Mouse (Mus musculus): ENCODE measurements around the gene Pigw. TPM values are rescaled to one million over a fixed set of nuclear protein-coding genes. Genes with fewer than 3 reads are reported as not detected.
"Not testable (repeated sequence)": the region's sequence is repeated elsewhere in the genome, so short reads cannot be mapped to it uniquely, and the experiment has no call there.

The Pigw gene
- polyA plus RNA-seq, 1 experiment from 2014 or later = 3.1 TPM

DNA sequence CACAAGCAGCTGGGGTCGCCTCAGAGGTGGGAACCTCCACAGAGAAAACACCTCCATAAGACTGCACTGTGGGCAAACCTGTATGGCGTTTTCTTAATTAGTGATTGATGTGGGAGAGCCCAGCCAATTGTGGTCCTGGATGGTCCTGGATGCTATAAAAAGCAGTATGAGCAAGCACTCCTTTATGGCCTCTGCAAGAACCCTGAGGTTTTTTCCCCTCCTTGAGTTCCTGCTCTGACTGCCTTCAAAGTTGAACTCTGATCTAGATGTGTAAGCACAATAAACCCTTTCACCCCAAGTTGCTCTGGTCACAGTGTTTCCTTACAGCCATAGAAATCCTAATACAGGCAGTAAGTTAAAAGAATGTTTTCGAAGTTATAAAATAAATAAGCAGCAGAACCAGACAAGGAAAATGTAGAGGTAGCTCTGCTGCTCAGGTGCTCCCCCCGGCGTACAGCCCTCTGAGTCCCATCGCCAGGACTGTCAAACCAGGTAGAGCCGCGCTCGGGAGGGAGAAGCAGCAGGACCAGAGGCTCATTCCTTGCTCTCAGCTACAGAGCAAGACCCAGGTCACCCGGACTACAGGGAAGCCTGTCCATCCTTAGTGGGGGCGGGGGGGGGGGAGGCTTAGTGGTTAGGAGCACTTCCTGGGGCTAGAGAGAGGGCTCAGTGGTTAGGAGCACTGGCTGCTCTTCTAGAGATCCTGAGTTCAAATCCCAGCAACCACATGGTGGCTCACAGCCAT lies 6.9 kb upstream of the Pigw start:
- DNase-seq (ENCODE audit: low spot score) = no peak
- no peak overlapping the region for H3K27ac ChIP-seq (replicated peaks; ENCODE audit: low read depth, low read length)
- 88% methylated on average over 11 of the region's 11 CpGs for WGBS
- no peak for ATAC-seq (ENCODE audit: insufficient number of reproducible peaks, low FRiP score, low TSS enrichment, low read depth)
- no peak overlapping the region for H3K4me2 ChIP-seq (ENCODE audit: low read depth, severe bottlenecking)
- H3K9me3 ChIP-seq (ENCODE audit: control insufficient read depth, low read length) = no peaks in the 10 kb centered on the region
- H3K9ac ChIP-seq (ENCODE audit: low read length) = no peak overlapping the region
- H3K27me3 ChIP-seq (ENCODE audit: control insufficient read depth, insufficient read depth, low read length) = no peaks in the 10 kb centered on the region
- H3K4me3 ChIP-seq (ENCODE audit: low read depth, low read length) = no peak overlapping the region
- peaks cover 12% of the 10 kb centered on the region for H3K36me3 ChIP-seq (ENCODE audit: control insufficient read depth, insufficient read depth, low read length)
- H3K4me1 ChIP-seq (ENCODE audit: control insufficient read depth, insufficient read depth, low read length) = no peaks in the 10 kb centered on the region

DNA sequence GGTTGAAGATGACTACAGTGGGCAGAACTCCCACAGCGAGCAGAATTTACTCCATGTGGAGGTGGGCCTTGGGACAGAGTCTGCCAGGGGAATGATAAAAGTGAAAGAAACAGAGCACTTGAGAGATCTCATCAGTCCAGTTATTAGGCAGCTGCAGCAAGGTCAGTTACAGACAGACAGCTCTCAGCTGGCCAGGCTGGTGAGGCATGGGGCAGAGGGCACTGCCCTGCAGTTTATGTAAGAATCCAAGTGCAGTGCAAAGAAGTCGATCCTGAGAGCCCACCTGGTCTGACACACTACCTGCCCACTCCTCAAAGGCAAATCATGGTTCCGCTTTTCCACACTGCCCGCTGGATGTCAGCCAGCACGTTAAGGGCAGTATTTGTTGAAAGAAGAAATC lies 6.2 kb upstream of the Pigw start:
- no peak overlapping the region for H3K27ac ChIP-seq (replicated peaks; ENCODE audit: low read depth, low read length)
- H3K9ac ChIP-seq (ENCODE audit: low read length) = no peak overlapping the region
- no peak for DNase-seq (ENCODE audit: low spot score)
- H3K27me3 ChIP-seq (ENCODE audit: control insufficient read depth, insufficient read depth, low read length) = no peaks in the 10 kb centered on the region
- 93% methylated on average over 5 of the region's 5 CpGs for WGBS
- H3K4me1 ChIP-seq (ENCODE audit: control insufficient read depth, insufficient read depth, low read length) = peaks cover 3% of the 10 kb centered on the region; the same call in 1 of the 2 replicates
- no peak overlapping the region for H3K4me2 ChIP-seq (ENCODE audit: low read depth, severe bottlenecking)
- peaks cover 12% of the 10 kb centered on the region for H3K36me3 ChIP-seq (ENCODE audit: control insufficient read depth, insufficient read depth, low read length)
- H3K9me3 ChIP-seq (ENCODE audit: control insufficient read depth, low read length) = no peaks in the 10 kb centered on the region
- no peak overlapping the region for H3K4me3 ChIP-seq (ENCODE audit: low read depth, low read length)
- no peak for ATAC-seq (ENCODE audit: insufficient number of reproducible peaks, low FRiP score, low TSS enrichment, low read depth)

DNA sequence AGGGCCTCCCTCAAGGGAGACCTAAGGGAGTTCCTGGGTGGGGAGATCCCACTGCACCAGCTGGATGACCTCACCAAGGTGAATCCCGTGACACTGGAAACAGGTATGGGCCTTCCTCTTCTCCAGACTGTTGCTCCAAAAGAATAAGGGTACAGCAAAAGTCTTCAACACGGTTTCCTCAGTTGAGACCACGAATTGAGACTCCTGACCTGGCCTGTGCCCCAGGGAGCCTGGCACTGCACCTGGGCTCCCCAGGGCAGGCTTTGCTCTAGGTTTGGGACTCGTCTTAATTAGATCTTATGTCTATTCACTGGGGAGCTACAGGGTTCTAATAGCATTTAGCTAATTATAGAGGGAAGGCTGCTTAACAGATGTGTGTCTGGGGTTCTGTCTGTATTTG lies 5.2 kb upstream of the Pigw start:
- peaks cover 3% of the 10 kb centered on the region; the same call in 1 of the 2 replicates for H3K4me1 ChIP-seq (ENCODE audit: control insufficient read depth, insufficient read depth, low read length)
- H3K4me2 ChIP-seq (ENCODE audit: low read depth, severe bottlenecking) = no peak overlapping the region
- H3K27ac ChIP-seq (replicated peaks; ENCODE audit: low read depth, low read length) = no peak overlapping the region
- H3K9ac ChIP-seq (ENCODE audit: low read length) = no peak overlapping the region
- no peak overlapping the region for H3K4me3 ChIP-seq (ENCODE audit: low read depth, low read length)
- DNase-seq (ENCODE audit: low spot score) = no peak
- WGBS = 75% methylated on average over 4 of the region's 4 CpGs
- H3K9me3 ChIP-seq (ENCODE audit: control insufficient read depth, low read length) = no peaks in the 10 kb centered on the region
- peaks cover 12% of the 10 kb centered on the region for H3K36me3 ChIP-seq (ENCODE audit: control insufficient read depth, insufficient read depth, low read length)
- no peak for ATAC-seq (ENCODE audit: insufficient number of reproducible peaks, low FRiP score, low TSS enrichment, low read depth)
- H3K27me3 ChIP-seq (ENCODE audit: control insufficient read depth, insufficient read depth, low read length) = no peaks in the 10 kb centered on the region

DNA sequence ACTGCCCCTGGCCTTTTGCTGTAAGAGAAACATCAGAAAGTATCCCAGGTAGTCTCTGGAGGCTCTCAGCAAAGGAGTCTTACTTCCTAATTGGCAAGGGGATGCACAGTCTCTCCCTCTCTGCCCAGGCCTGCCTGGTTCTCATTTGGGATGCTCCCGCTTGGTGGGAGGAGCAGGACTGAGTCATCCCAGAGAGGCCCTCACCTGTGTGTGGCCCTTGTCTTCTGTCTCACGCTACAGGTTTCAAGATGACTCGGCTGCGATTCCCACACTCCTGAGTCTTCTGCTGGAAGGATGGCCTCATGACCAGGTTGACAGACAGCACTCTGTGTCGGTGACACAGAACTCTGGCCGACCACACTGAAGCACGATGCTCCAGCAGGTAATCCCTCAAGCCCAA lies 2.3 kb upstream of the Pigw start:
- peaks cover 3% of the 10 kb centered on the region; the same call in 1 of the 2 replicates for H3K4me1 ChIP-seq (ENCODE audit: control insufficient read depth, insufficient read depth, low read length)
- DNase-seq (ENCODE audit: low spot score) = no peak
- H3K27me3 ChIP-seq (ENCODE audit: control insufficient read depth, insufficient read depth, low read length) = no peaks in the 10 kb centered on the region
- H3K9ac ChIP-seq (ENCODE audit: low read length) = no peak overlapping the region
- no peak overlapping the region for H3K4me2 ChIP-seq (ENCODE audit: low read depth, severe bottlenecking)
- H3K9me3 ChIP-seq (ENCODE audit: control insufficient read depth, low read length) = no peaks in the 10 kb centered on the region
- no peak overlapping the region for H3K27ac ChIP-seq (replicated peaks; ENCODE audit: low read depth, low read length)
- 96% methylated on average over 7 of the region's 7 CpGs for WGBS
- H3K36me3 ChIP-seq (ENCODE audit: control insufficient read depth, insufficient read depth, low read length) = peaks cover 8% of the 10 kb centered on the region; the same call in 1 of the 2 replicates
- no peak overlapping the region for H3K4me3 ChIP-seq (ENCODE audit: low read depth, low read length)
- no peak for ATAC-seq (ENCODE audit: insufficient number of reproducible peaks, low FRiP score, low TSS enrichment, low read depth)

DNA sequence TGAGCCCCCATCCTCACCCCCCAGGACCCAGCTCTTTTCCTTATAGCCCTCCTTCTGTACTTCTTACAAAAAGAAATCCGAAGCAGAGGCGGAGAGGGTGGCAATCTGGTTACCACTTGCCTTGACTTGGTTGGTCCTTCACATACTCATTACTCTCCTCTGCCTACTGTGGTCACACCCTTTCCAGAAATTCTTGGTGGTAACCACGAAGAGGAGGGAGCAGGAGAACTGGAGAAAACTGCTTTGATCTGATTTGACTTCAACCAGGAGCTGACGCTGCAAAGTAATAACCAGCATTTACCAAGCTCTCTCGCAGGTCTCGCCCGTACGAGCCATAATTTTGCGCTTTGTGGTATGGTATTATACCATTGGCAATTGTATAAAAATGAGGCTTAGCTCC lies 886 bp upstream of the Pigw start:
- Histone ChIP-seq H3K36me3 (ENCODE audit: control insufficient read depth, insufficient read depth, low read length) (peaks cover 3% of the 10 kb centered on the region; the same call in 1 of the 2 replicates), H3K9ac (ENCODE audit: low read length) (peak overlapping the region; percentile 86), H3K9me3 (ENCODE audit: control insufficient read depth, low read length) (no peaks in the 10 kb centered on the region), H3K27ac (replicated peaks; ENCODE audit: low read depth, low read length) (peak overlapping the region; percentile 83; the same call in 1 of the 2 replicates), H3K4me1 (ENCODE audit: control insufficient read depth, insufficient read depth, low read length) (peaks cover 3% of the 10 kb centered on the region; the same call in 1 of the 2 replicates), H3K4me2 (ENCODE audit: low read depth, severe bottlenecking) (peak overlapping the region; percentile 89), H3K27me3 (ENCODE audit: control insufficient read depth, insufficient read depth, low read length) (no peaks in the 10 kb centered on the region), H3K4me3 (ENCODE audit: low read depth, low read length) (peak overlapping the region; percentile 82)
- WGBS = 49% methylated on average over 9 of the region's 9 CpGs
- no peak for ATAC-seq (ENCODE audit: insufficient number of reproducible peaks, low FRiP score, low TSS enrichment, low read depth)
- no peak for DNase-seq (ENCODE audit: low spot score)

DNA sequence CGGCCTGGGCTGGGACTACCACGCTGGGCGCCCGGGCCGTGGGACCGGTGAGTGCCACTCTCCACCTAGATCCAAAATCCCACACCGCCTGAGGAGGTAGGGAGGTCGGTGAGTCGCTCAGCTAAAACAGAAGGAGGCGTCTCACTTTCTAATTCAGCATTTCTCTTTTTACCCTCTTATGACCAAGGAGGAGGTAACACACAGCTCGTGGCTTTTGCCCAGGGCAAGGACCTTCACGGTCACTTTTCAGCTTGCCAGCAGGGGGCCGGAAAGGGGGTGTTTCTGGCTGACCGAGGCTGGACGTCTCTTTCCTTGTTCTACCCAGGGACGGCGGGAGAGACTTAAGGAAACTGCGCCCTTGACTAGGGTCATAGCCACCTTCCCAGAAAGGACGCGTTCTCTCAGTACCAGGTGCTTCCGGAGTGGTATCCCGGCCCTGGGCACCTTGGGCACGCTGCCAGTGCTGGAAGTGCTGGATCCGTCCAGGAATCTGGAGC lies 428 bp upstream of the Pigw start:
- peaks cover 3% of the 10 kb centered on the region; the same call in 1 of the 2 replicates for H3K36me3 ChIP-seq (ENCODE audit: control insufficient read depth, insufficient read depth, low read length)
- H3K9ac ChIP-seq (ENCODE audit: low read length) = peak overlapping the region; percentile 86
- H3K27ac ChIP-seq (replicated peaks; ENCODE audit: low read depth, low read length) = peak overlapping the region; percentile 83
- no peaks in the 10 kb centered on the region for H3K9me3 ChIP-seq (ENCODE audit: control insufficient read depth, low read length)
- peak overlapping the region; percentile 89 for H3K4me2 ChIP-seq (ENCODE audit: low read depth, severe bottlenecking)
- H3K27me3 ChIP-seq (ENCODE audit: control insufficient read depth, insufficient read depth, low read length) = no peaks in the 10 kb centered on the region
- DNase-seq (ENCODE audit: low spot score) (peak; percentile 72), ATAC-seq (ENCODE audit: insufficient number of reproducible peaks, low FRiP score, low TSS enrichment, low read depth) (peak; percentile 63)
- peak overlapping the region; percentile 82 for H3K4me3 ChIP-seq (ENCODE audit: low read depth, low read length)
- peaks cover 3% of the 10 kb centered on the region; the same call in 1 of the 2 replicates for H3K4me1 ChIP-seq (ENCODE audit: control insufficient read depth, insufficient read depth, low read length)
- under 1% methylated on average over 24 of the region's 24 CpGs for WGBS

DNA sequence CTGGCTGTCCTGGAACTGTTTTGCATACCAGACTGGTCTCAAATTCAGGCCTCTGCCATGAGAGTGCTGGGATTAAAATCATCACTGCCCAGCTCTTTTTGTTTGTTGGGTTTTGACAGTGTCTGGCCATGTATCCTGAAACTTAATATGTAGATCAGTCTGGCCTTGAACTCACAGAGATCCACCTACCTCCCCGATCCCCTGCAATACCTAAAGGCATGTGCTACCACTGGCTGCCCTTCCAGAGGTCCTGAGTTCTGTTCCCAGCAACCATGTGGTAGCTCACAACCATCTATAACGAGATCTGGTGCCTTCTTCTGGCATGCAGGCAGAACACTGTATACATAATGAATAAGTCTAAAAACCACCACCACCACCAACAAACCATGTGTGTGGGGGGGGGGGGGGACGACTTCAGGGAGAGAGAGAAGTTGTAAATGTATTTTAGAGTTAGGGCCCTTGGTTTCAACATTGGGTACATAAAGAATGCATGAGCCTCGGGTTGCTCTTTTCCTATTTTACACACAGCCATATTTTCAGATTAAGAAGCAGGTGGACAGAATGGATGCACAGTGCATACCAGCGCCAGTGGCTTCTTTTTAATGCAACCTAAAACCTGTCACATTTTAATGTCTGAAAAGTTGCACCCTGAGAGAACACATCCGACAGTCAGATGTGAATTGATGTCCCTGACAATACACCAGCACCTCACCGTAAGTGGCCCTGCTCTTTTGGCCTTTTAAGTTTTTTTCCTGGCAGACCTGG lies 896 bp downstream of the Pigw start:
- Histone ChIP-seq H3K36me3 (ENCODE audit: control insufficient read depth, insufficient read depth, low read length) (no peaks in the 10 kb centered on the region), H3K27ac (replicated peaks; ENCODE audit: low read depth, low read length) (peak overlapping the region; percentile 83), H3K4me3 (ENCODE audit: low read depth, low read length) (peak overlapping the region; percentile 82), H3K9me3 (ENCODE audit: control insufficient read depth, low read length) (no peaks in the 10 kb centered on the region), H3K4me1 (ENCODE audit: control insufficient read depth, insufficient read depth, low read length) (peaks cover 3% of the 10 kb centered on the region; the same call in 1 of the 2 replicates), H3K9ac (ENCODE audit: low read length) (peak overlapping the region; percentile 86), H3K4me2 (ENCODE audit: low read depth, severe bottlenecking) (peak overlapping the region; percentile 89), H3K27me3 (ENCODE audit: control insufficient read depth, insufficient read depth, low read length) (no peaks in the 10 kb centered on the region)
- ATAC-seq (ENCODE audit: insufficient number of reproducible peaks, low FRiP score, low TSS enrichment, low read depth) = no peak
- DNase-seq (ENCODE audit: low spot score) = no peak
- WGBS = 25% methylated on average over 7 of the region's 7 CpGs

DNA sequence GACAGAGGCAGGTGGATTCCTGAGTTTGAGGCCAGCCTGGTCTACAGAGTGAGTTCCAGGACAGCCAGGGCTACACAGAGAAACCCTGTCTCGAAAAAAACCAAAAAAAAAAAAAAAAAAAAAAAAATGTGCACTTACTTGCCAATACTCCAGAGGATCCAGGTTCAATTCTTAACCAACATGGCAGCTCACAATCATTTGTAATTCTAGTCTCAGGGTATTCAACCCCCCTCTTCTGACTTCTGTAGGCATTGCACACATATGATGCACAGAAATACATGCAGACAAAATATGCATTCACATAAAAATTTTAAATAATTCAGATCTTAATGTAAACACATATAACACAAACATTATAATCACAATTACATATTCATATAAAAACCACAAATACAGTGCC lies 4.1 kb downstream of the Pigw start:
- not testable (repeated sequence) for H3K36me3 ChIP-seq (ENCODE audit: control insufficient read depth, insufficient read depth, low read length); H3K27ac ChIP-seq (replicated peaks; ENCODE audit: low read depth, low read length); H3K9me3 ChIP-seq (ENCODE audit: control insufficient read depth, low read length); H3K27me3 ChIP-seq (ENCODE audit: control insufficient read depth, insufficient read depth, low read length); H3K4me3 ChIP-seq (ENCODE audit: low read depth, low read length); DNase-seq (ENCODE audit: low spot score); H3K4me1 ChIP-seq (ENCODE audit: control insufficient read depth, insufficient read depth, low read length); ATAC-seq (ENCODE audit: insufficient number of reproducible peaks, low FRiP score, low TSS enrichment, low read depth); H3K4me2 ChIP-seq (ENCODE audit: low read depth, severe bottlenecking); H3K9ac ChIP-seq (ENCODE audit: low read length)
- WGBS = no CpG with 5 or more reads among the region's 1 CpGs
